Mouse (Mus musculus): Measurements from ENCODE around the gene Xlr5c.

DNA sequence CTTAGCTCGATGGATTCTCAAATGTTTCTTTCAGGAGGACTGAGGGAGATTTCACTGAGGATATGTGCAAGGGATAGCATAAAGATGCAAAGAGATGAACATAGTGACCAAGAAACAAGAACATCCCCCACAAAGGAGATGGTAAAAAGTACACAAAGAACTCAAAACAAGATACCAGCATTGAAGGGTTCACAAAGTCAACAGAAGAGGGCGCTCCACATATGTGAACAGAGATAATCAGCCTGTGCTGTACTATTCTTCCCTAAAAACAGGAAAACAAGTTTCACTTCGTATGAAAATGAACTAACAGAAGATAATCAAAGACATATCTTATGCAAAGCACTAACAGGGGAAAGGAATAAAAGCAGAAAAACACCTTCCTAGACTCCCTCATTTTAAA lies 19.7 kb upstream of the Xlr5c start:
- peak; percentile 54 for TF ChIP-seq CTCF (IDR thresholded peaks at IDR 0.05; ENCODE audit: low read depth)
- TF ChIP-seq EP300 (IDR thresholded peaks at IDR 0.05; ENCODE audit: low read depth), result no peak
